Comparison of ENCODE assay signal across 7 mouse cellular contexts in the genomic region with DNA sequence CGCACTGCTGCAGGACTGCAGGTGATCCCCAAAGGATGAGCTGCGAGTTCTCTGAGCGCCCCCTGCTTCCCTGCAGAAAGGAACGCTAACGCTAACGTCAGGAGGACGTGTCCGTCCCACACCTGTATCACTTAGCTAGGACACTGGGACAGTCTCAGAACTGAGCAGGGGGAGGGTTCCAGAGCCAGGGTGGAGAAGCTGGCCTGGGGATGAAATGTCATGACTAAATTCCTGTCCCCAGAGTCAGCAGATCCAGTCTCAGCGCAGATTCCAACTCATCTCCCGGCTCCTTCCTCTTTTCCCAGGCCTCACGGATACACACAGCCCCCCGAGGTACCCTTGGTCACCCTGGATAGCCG. TPM values are rescaled to one million over a fixed set of nuclear protein-coding genes. Genes with fewer than 3 reads are reported as not detected.
DNase-seq lines count a peak whose midpoint lies in the region; ATAC-seq and TF ChIP-seq lines count a peak whose summit lies in the region.

No protein-coding gene starts in this region.

- H3K27ac ChIP-seq in left cerebral cortex, adult 2 months = peak overlapping the region; percentile 99
- H3K27ac ChIP-seq in forebrain, embryonic 15.5 days (replicated peaks) = peak overlapping the region; percentile 71
- H3K27ac ChIP-seq in olfactory bulb, adult 2 months (ENCODE audit: insufficient read depth, low read depth, low read length) = peak overlapping the region; percentile 96

- H3K9me3 ChIP-seq in forebrain, embryonic 15.5 days = no peaks in the 10 kb centered on the region

- no peak; the same call in 1 of the 2 replicates for TF ChIP-seq CTCF in left cerebral cortex, adult 2 months (IDR thresholded peaks at IDR 0.05)
- TF ChIP-seq CTCF in brain, embryonic 14.5 days (IDR thresholded peaks at IDR 0.05; ENCODE audit: borderline replicate concordance, extremely low read depth, insufficient read depth, insufficient read length) = no peak
- no peak for TF ChIP-seq CTCF in olfactory bulb, adult 2 months (IDR thresholded peaks at IDR 0.05; ENCODE audit: insufficient read depth, low read depth, low read length)

- intact Hi-C loops in left cerebral cortex, adult 2 months (cut with DNase I) = loop anchor here (2.0 kb wide), 1 partner anchor 20 kb away; the partner anchor contains the start of genes Higd2a and Nop16
- intact Hi-C loops in left cerebral cortex, postnatal 10 days (cut with DNase I) = no loop called here
- intact Hi-C loops in left cerebral cortex, postnatal 14 days (cut with DNase I) = no loop called here

- peak overlapping the region; percentile 85 for H3K4me2 ChIP-seq in forebrain, embryonic 15.5 days (replicated peaks)

- H3K36me3 ChIP-seq in forebrain, embryonic 15.5 days = no peaks in the 10 kb centered on the region

- H3K4me1 ChIP-seq in forebrain, embryonic 15.5 days = peaks cover 30% of the 10 kb centered on the region
- peaks cover 15% of the 10 kb centered on the region for H3K4me1 ChIP-seq in olfactory bulb, adult 2 months (ENCODE audit: control insufficient read depth, insufficient read depth, low read length)

- peak overlapping the region; percentile 94 for H3K4me3 ChIP-seq in left cerebral cortex, adult 2 months
- peak overlapping the region; percentile 85 for H3K4me3 ChIP-seq in forebrain, embryonic 15.5 days
- peak overlapping the region; percentile 91 for H3K4me3 ChIP-seq in olfactory bulb, adult 2 months (ENCODE audit: insufficient read depth, low read depth, low read length)

- H3K9ac ChIP-seq in forebrain, embryonic 15.5 days (replicated peaks) = peak overlapping the region; percentile 85

- DNase-seq in left cerebral cortex, adult 2 months (ENCODE audit: extremely low spot score in 1 of 2, low spot score in 2 of 2) = peak in 1 of 2 experiments; percentile 41
- DNase-seq in left cerebral cortex, postnatal 10 days (ENCODE audit: extremely low spot score in 1 of 2, low spot score in 2 of 2) = no peak
- DNase-seq in brain, embryonic 14.5 days (ENCODE audit: low read depth) = peak; percentile 25
- peak; percentile 41 for DNase-seq in liver
- no peak for DNase-seq in left cerebral cortex, postnatal 14 days (ENCODE audit: low spot score in 2 of 2)

- no peak for TF ChIP-seq POLR2A in brain, embryonic 14.5 days (IDR thresholded peaks at IDR 0.05; ENCODE audit: borderline replicate concordance, extremely low read depth, insufficient read depth, insufficient read length, poor library complexity, severe bottlenecking)
- no peak for TF ChIP-seq POLR2A in olfactory bulb, adult 2 months (IDR thresholded peaks at IDR 0.05; ENCODE audit: insufficient read depth, low read depth, low read length)

- peak; percentile 59 for ATAC-seq in forebrain, embryonic 15.5 days (replicated peaks)

- 13% methylated on average over 13 of the region's 13 CpGs for WGBS in forebrain, embryonic 15.5 days
- WGBS in olfactory bulb, adult 2 months = 4% methylated on average over 13 of the region's 13 CpGs

- H3K27me3 ChIP-seq in forebrain, embryonic 15.5 days = no peaks in the 10 kb centered on the region

RNA-seq across cellular contexts. Expression of gene Cltb, which starts 0.6 kb away (rescaled TPM):
- total RNA-seq in left cerebral cortex, adult 2 months (2021) = 100 to 1,000 TPM; 304 to 316 TPM
- total RNA-seq in left cerebral cortex, postnatal 10 days (2021) = 100 to 1,000 TPM; 325 to 333 TPM
- 76.1 and 109 TPM in 2 replicates for polyA plus RNA-seq in brain, embryonic 14.5 days (2012; rRNA removed)
- 119 and 125 TPM in 2 replicates for polyA plus RNA-seq in forebrain, embryonic 15.5 days (2015; fragmentation: Nextera tagmentation; extraction: Ambion mirVana)
- not detected in 2 replicates for polyA plus RNA-seq in olfactory bulb, adult 2 months (2012; ENCODE audit: insufficient read depth, insufficient read length, low replicate concordance, missing spikeins)
- 100 to 1,000 TPM; 331 to 351 TPM for total RNA-seq in left cerebral cortex, postnatal 14 days (2021)

RNA-seq across cellular contexts. Expression of gene Faf2, which starts 11.0 kb away (rescaled TPM):
- 10 to 100 TPM; 48.4 to 53.1 TPM for total RNA-seq in left cerebral cortex, adult 2 months (2021)
- total RNA-seq in left cerebral cortex, postnatal 10 days (2021) = 10 to 100 TPM; 49.5 to 57.1 TPM
- polyA plus RNA-seq in brain, embryonic 14.5 days (2012; rRNA removed) = 36.9 and 47.0 TPM in 2 replicates
- 63.9 and 64.9 TPM in 2 replicates for polyA plus RNA-seq in forebrain, embryonic 15.5 days (2015; fragmentation: Nextera tagmentation; extraction: Ambion mirVana)
- polyA plus RNA-seq in olfactory bulb, adult 2 months (2012; ENCODE audit: insufficient read depth, insufficient read length, low replicate concordance, missing spikeins) = not detected in 2 replicates
- total RNA-seq in left cerebral cortex, postnatal 14 days (2021) = 10 to 100 TPM; 47.4 to 57.3 TPM

RNA-seq across cellular contexts. Expression of gene Higd2a, which starts 20.6 kb away (rescaled TPM):
- total RNA-seq in left cerebral cortex, adult 2 months (2021) = 100 to 1,000 TPM; 134 to 144 TPM
- total RNA-seq in left cerebral cortex, postnatal 10 days (2021) = 100 to 1,000 TPM; 156 to 168 TPM
- polyA plus RNA-seq in brain, embryonic 14.5 days (2012; rRNA removed) = 140 and 169 TPM in 2 replicates
- 211 and 216 TPM in 2 replicates for polyA plus RNA-seq in forebrain, embryonic 15.5 days (2015; fragmentation: Nextera tagmentation; extraction: Ambion mirVana)
- polyA plus RNA-seq in olfactory bulb, adult 2 months (2012; ENCODE audit: insufficient read depth, insufficient read length, low replicate concordance, missing spikeins) = not detected in 2 replicates
- total RNA-seq in left cerebral cortex, postnatal 14 days (2021) = 100 to 1,000 TPM; 168 to 177 TPM

RNA-seq across cellular contexts. Expression of gene Nop16, which starts 20.7 kb away (rescaled TPM):
- 10 to 100 TPM; 24.1 to 26.8 TPM for total RNA-seq in left cerebral cortex, adult 2 months (2021)
- total RNA-seq in left cerebral cortex, postnatal 10 days (2021) = 10 to 100 TPM; 32.1 to 34.8 TPM
- 29.8 and 30.8 TPM in 2 replicates for polyA plus RNA-seq in brain, embryonic 14.5 days (2012; rRNA removed)
- polyA plus RNA-seq in forebrain, embryonic 15.5 days (2015; fragmentation: Nextera tagmentation; extraction: Ambion mirVana) = 57.8 and 61.8 TPM in 2 replicates
- polyA plus RNA-seq in olfactory bulb, adult 2 months (2012; ENCODE audit: insufficient read depth, insufficient read length, low replicate concordance, missing spikeins) = not detected in 2 replicates
- total RNA-seq in left cerebral cortex, postnatal 14 days (2021) = 10 to 100 TPM; 27.0 to 30.4 TPM

RNA-seq across cellular contexts. Expression of gene Arl10, which starts 35.8 kb away (rescaled TPM):
- 10 to 100 TPM; 24.1 to 25.6 TPM for total RNA-seq in left cerebral cortex, adult 2 months (2021)
- 10 to 100 TPM; 37.0 to 39.9 TPM for total RNA-seq in left cerebral cortex, postnatal 10 days (2021)
- 86.2 and 95.5 TPM in 2 replicates for polyA plus RNA-seq in brain, embryonic 14.5 days (2012; rRNA removed)
- polyA plus RNA-seq in forebrain, embryonic 15.5 days (2015; fragmentation: Nextera tagmentation; extraction: Ambion mirVana) = 81.8 and 87.6 TPM in 2 replicates
- not detected in 2 replicates for polyA plus RNA-seq in olfactory bulb, adult 2 months (2012; ENCODE audit: insufficient read depth, insufficient read length, low replicate concordance, missing spikeins)
- 10 to 100 TPM; 25.6 to 28.5 TPM for total RNA-seq in left cerebral cortex, postnatal 14 days (2021)

Comparison
In these comparisons a context has a peak if more than half of its experiments do, and no peak if none do; other contexts are left out.
1. DNase-seq: peak in brain, embryonic 14.5 days (single experiment) and liver (single experiment); none in left cerebral cortex, postnatal 10 days (0 of 2) and left cerebral cortex, postnatal 14 days (0 of 2).
2. Peak in every context shown above with its lines, with median percentiles within 50 percentile points of each other: H3K27ac ChIP-seq and H3K4me3 ChIP-seq.